Mouse (Mus musculus) left cerebral cortex, adult 18-20 months (tissue): ENCODE data around the gene Ctdspl. TPM values are rescaled to one million over a fixed set of nuclear protein-coding genes. Genes with fewer than 3 reads are reported as not detected.
A peak's percentile ranks its signal among the peaks of the same experiment; 100 is the strongest.

ENCODE experiments used
- DNase-seq, 2 experiments: peaks; one replicate each; pipeline ENCODE4 v3.0.0; 2021 to 2022; ENCODE audit warnings: low spot score in 2 of 2, mixed read lengths in 1 of 2
- total RNA-seq, 2 experiments: library from RNA; stranded (reverse); gene quantifications; 2 replicates each; pipeline ENCODE4 v1.2.3; 2021

Gene Ctdspl
- total RNA-seq, 2 experiments from 2014 or later = 34.4 to 35.5 TPM

DNA sequence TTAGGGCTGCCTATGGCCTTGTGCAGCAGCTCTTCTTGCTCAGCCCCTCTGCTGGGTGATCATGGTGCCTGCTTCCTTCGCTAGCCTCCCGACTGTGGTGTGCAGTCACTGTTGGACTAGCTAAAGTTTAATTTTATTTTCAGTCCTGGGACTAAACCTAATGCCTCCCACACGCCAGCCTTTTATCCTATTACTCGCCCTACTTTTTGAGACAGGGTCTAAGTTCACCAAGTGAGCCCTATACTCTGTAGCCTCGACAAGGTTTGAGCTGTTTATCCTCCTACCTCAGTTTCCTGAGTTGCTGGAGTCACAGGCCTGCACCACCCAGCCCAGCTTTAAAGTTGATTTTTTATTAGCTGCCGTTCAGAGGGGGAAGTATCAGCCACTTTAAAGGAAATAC lies 99.0 kb downstream of the Ctdspl start:
- DNase-seq = no peak

DNA sequence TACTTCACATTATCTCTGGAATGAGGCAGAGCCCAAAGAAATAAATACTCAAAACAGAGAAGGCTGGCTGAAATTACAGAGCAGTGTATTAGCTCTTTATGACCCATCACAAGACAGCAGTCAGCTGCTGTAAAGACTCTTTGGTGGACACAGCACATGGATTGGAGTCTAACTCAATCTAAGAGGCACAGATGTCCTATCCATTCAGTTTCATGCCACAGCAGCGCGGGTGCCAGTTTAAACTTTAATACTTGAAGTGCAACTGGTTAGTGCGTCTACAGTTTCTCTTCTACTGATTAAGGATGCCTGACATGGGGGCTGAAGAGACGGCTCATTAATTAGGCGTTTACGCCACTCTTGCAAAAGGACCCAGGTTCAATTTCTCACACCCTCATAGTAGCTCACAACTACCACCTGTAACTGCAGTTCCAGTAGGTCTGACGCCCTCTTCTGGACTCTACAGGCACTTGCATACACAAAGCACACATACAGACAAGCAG lies 99.6 kb downstream of the Ctdspl start:
- DNase-seq = no peak

DNA sequence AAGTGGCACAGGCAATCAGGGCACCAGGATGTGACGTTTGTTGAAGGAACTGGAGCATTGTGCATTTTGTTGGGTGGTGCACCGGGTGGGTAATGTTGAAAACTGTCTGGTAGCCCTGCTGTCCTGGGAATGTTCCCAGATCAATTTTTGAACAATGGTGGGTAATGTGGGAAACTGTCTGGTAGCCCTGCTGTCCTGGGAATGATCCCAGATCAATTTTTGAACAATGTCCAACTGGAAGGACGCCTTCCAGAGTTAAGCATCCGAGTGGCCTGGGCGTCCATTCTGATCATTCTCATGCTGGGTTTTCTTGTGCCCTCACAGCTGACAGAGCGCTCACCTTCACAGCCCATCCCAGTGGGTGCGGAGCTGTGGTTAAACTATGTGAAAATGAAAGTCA lies 101.1 kb downstream of the Ctdspl start:
- no peak for DNase-seq

DNA sequence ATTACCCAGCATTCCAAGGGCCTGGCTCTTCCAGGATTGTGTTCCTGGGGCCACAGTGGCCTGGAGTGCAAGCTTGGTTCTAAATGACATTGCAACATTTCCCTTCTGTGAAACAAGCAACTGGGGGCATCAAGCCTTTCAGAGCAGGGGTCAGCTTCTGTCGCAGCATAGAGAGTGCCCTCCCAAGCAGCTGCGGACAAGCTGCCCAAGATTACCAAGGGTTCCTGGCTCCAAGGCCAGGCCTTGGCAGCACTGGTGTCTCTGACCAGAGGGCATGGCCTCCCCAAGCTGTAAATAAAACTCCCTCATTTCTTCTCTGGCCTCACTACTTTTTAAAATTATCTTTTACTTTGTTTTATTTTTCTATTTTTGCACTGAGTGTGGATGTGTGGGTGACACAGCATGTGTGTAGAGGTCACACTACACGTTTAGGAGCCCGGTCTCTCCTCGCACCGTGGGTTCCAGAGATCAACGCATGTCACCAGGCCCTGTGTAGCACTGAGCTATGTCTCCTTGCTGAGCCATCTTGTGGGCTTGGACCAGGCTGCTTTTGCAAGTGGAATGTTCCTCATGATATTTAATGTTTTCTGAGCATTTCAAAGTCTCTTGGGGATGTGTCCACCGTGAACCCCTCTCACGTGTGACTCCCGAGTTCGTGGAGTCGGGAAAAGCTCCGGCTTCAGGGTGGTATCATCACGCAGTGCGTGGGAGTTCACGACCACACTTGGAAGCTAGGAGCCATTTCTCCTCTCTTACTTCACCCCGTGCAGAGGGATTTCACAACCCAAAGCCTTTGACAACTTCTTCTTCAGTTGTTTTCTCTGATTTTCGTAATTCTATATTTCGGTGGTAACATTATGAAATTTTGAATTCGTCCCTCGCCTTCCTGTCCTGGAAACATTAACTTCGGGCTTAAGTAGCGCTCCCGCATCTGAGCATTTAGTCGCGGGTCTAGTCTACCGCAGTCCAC lies 102.3 kb downstream of the Ctdspl start:
- no peak for DNase-seq

DNA sequence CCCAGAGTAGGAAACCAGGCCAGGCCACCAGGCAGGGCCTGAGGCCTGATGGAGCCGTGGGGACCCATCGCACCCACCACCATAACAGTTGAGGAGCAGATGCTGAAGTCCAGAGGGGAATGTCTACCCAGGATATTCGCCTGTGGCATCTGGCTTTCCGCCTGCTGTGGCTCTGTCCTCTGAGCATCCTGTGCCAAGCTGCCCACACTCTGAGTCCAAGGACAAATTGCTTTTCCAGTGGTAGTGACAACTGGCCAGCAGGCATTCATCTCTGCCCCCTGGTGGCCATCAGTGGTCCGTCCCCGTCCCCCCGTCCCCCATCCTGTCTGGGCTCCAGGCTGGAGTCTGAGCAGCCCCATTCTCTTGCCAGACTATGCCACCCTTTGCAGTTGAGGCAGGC lies 103.3 kb downstream of the Ctdspl start:
- DNase-seq = peak; percentile 48 to 54

DNA sequence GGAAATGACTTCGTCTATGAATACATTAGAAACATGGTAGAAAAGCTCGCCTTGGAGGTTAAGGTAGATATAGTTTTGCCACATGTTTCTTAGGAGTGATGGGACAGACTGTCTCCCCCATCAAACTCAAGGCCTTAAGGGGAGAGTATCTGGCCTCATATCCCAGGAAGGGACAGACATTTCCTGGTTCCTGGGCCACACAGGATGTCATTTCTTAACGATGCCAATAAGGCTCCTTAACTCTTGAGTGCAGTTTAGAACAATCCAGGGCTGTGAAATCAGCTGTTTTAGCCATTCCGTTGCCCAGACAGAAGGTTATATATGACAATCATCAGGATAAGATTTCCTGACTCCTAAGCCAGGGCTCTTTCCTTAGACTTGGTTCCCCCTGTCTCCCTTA lies 104.8 kb downstream of the Ctdspl start:
- DNase-seq = no peak

DNA sequence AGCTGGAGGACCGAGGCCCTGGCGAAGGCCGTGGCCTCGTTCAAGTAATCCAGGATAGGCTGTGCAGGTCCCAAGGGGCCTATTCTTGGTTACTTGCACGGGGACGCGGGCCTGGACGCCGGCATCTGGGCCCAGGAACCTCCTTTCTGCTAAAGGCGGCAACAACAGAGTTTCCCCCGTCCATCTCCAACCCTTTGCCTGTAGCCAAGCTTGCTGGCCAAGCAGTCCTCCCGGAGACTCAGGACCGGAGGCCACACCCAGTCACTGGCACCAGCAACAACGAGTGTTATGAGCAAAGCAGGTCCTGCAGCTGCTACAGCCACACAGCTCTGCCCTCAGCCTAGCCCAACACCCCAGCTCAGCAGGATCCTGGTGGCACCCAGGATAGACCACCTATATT lies 105.5 kb downstream of the Ctdspl start:
- no peak for DNase-seq

DNA sequence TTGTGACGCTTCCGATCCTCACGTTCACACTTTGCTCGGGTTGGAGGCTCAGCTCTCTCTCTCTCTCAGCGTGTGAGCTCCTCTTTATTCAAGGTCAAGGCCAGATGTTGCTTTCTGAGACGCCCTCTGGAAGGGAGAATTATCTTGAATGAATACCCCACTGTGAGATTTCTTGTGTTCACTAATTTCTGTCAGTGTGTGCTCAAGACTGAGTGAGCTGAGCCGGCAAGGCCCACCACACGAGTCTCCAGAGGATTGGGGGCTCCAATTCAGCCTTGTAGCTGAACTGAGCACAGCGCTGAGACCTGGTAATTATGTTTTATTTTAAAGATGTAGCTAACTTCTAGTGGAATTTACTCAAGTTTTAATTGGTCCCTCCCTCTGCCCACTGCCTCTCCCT lies 106.3 kb downstream of the Ctdspl start:
- no peak for DNase-seq

DNA sequence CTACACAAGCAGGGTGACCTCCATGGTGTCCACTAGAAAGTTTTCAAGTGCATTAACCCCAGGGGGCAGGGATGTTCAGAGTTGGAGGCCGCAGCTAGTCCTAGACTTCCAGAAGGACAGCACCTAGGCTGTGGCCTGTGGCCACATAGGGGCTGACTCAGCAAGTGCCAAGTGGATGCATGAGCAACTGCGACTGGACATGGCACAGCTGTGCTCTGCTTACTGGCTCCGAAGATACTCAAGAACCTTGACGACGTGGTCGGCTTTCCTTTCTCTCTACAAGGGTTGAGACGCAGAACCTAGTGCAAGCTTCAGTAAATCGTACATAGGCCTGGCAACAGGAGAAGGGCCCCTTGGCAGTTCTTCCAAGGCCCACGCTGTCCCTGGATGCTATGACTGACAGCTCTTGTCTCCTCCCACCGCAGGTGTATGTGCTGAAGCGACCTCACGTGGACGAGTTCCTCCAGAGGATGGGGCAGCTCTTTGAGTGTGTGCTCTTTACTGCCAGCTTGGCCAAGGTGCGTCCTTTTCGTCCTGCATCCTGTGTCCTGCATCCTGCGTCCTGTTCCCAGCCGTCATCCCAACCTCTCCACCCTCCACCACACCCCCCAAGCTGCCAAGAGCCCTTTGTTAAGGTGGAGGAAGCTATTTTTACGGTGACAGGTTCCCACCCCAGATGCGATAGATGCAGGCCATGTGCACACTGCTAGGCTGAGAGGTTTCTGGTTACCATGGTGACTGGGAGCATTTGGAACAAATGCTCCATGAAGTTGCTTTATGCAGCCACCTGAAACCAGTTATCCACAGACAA lies 107.1 kb downstream of the Ctdspl start:
- peak in 1 of 2 experiments; percentile 31 for DNase-seq

DNA sequence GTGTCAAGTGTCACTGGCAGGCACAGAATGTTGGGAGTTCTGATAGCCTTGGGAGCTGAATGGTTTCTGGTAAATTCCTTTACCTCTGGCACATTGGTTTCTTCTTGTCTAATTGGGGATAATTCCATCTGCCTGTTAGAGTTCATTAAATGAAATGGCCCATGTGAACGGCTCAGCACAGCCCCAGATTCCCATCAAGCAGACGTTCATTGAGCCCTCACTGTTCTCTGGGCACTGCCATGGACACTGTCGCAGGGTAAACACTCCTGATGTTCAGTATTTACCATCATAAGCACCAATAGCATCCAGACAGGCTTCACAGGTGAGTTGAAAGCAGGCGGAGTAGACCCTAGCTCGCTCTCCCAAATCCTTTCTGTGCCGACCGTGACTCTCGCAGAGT lies 107.8 kb downstream of the Ctdspl start:
- no peak for DNase-seq

DNA sequence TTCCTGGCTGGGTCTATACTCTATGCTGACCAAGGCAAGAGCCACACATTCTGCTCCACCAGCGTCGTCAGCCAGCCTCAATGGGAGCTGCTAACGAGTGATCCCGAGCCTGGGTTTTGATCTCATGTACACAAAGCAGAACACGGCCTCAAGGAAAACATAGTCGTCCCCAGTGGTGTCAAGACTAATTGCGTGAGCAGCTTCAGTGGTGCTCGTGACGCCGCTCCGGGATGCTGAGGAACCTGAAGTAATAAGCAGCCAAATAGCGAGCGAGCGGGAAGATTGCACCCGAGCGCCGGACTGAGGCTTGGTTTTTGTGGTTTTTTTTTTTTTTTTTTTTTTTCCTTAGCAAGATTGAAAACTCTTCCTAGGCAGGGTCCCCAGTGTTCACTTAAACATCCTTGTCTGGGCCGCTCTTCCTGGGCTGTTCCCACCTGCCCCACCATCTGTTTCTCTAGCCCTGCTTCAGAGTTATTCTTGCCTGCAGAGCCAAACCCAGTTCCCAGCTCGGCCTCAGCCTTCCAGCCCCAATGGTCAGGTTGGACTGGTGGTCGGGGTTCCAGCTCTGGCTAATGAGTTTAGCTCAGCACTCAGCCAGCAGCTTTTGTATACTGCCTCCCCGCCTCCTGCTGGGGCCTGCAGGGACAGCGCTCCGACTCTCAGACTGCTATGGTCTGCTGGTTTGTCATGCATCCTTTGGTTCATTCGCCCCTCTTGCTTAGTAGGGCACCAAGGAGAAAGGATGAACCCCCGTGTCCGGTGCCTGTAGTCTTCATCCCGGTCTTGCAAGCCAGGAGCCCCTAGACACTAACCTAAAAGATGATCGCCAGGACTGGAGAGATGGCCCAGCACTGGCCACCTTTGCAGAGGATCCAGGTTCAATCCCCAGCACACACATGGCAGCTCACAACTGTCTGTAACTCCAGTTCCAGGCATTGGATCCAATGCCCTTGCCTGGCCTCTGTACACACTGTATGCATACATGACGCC lies 108.7 kb downstream of the Ctdspl start:
- DNase-seq = no peak

DNA sequence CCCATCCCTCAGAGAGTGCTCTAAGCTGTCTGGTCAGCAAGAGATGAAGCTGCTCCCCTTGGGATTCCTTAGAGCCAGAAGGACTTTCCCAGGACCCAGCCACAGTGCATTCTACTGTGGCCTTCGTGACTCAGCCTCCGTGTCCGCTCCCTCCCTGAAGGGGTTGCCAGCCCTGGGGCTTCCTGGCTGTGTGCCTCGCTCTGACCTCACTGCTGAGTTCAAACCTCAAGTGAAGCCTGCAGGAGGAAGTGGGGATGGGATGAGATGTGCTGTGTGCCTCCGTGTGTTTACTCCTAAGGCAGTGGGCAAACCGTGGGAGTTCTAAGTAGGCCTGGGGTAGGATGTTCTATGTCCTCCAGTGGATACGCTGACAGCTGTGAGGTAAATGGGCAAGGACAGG lies 109.6 kb downstream of the Ctdspl start:
- DNase-seq = no peak

DNA sequence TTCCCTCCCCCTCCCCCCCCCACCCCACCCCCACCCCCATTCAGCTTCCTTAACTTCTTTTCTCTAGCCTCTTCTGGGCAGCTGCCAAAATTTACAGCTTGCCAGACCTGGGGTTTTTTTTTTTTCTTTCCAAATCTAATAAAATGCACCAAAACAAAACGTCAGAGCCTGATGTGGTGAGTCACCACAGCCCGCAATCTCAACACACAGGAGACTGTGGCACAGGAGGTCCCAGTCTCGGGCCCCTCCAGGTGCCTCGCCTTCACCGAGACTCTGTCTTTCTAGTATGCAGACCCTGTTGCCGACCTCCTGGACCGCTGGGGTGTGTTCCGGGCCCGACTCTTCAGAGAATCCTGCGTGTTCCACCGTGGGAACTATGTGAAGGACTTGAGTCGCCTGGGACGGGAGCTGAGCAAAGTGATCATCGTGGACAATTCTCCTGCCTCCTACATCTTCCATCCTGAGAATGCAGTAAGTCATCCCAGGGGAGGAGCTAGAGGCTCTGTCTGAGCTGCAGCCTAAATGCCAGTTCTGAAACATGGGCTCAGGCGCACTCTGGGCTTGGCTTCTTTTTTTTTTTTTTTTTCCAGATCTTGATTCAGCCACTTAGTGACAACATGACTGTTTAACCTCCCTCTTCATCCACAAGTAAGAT lies 111.0 kb downstream of the Ctdspl start:
- DNase-seq = no peak

DNA sequence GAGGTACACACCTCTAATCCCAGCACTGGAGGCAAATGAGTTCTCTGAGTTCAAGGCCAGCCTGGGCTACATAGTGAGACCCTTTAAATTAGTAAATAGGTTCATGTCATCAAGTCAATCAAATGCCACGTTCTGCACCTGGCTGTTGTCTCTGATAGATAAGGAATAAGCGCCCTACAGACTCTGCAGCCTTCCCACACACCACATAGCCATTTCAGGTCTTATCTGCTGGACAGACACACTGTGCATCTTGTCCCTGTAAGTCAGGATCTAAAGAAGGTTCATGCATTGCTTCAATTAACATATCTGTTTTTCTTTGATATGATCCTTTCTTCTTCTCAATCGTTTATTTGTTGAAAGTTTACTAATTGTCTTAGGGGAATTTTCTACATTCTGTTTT lies 112.3 kb downstream of the Ctdspl start:
- DNase-seq = no peak

DNA sequence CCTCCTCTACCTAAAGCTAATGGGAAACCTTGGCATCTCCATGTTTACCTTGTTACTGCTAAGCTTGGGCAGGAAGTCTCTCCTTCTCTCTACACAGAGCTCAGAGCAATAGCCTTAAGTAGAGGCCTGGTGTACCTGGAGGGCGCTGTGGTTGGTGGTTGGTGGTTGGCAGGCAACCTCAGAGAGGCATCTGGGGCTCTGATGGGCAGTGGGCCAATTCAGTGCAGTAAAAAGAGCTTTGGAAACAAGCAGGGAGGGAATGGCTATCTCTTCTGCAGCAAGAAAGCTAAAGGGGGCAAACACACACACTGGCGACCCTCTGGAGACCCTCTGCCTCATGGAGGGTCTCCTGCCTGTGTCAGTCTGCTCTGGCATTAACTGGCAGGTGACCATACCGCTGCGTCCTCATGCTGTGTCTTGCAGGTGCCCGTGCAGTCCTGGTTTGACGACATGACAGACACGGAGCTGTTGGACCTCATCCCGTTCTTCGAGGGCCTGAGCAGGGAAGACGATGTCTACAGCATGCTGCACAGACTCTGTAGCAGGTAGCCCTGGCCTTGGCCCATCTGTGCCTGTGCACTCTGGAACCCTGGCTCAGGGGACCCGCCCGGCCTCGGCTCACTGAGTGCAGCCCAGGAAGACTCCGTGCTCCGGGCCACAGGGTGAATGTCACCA lies 114.0 kb downstream of the Ctdspl start:
- no peak for DNase-seq

DNA sequence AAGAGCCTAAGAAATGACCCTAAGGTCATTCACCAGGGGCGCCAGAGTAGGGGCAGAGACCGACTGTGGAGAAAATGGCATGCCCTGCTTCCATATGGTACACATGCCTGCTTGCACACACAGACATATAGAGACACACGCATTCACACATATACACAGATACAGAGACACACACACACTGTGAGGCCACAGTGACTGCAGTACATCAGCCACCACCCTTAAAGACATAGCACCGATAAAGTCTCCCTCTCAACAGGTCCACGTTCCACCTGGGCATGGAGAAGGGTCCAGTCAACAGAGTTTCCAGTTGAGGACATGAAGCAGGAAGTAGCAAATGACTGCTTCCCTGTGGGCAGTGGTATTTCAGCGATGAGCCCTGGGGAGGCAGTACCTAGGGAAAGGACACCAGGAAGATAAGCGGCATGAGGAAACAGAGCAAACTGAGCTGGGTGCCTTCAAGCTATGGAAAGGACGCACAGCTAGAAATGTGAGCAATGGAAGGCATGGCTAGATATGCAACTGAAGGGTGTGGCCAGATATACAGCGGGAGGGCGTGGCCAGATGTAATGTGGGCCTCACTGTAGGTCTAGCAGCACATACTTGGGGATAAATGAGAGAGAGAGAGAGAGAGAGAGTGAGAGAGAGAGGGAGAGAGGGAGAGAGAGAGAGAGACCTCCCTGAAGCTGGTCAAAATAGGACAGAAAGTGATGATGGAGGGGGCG lies 122.1 kb downstream of the Ctdspl start:
- no peak for DNase-seq

DNA sequence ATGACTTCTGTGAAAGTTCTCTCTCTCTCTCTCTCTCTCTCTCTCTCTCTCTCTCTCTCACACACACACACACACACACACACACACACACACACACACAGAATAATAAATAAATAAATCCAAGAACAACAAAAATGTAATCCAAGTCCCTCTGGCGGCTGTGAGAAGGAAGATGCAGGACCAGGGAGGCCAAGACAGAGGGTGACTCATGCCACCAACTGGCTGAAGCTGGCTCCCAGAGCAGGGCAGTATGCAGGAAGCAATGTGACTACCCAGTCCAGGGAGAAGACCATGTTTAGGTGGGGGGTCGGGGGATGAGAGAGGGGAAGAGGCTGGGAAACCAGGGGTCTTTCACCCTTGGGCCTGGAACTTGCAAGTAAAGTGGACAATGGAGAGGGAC lies 124.9 kb downstream of the Ctdspl start:
- DNase-seq = no peak

DNA sequence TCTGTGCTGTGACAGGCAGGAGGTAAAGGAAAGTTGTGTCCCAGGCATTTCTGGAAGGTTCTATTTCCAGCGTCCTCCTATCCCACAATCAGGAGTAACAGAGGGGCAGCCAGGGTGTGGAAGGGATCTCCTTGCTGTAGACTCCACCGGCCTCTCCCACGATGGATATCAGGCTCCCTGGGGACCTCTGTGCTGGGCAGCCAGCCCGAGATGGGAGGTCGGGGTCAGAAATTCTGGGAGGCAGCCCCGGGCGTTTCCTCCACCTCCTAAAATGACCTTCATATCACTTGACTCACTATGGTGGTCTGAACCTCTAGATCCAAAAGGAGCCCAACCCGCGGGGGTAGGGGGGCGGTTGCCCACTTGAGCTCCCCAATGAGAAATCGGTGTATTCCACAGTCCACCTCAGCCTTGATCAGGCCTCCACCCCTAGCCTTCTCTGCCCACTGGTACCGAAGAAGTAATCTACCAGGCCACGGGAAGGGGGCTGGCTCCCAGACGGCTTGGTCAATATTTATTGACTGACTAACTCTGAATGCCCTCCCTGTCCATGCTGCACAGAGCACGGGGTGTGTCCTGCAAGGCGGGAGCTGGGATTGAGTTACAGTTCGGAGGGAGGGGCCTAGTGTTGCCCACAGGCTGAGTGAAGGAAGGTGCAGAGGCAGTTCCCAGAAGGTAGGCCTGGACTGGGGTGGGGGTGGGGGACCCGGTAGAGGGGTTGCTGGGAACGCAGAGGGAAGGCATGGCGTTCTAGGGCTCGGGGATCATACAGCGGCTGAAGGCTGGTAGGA lies 126.1 kb downstream of the Ctdspl start, which contains the start of gene Vill:
Gene Vill, plus strand, starts transcription at position 625 of the 791 bp plus-strand sequence.
- no peak for DNase-seq
